Mouse (Mus musculus) liver, postnatal 0 days (tissue): ENCODE results near the gene Ipo13.

Experiments
- CTCF ChIP-seq: sonication (generic); IDR thresholded peaks from 2 replicates; pipeline ENCODE4 v1.5.1; 2016; ENCODE audit warnings: antibody characterized with exemption, low read depth
- EP300 ChIP-seq: IDR thresholded peaks from 2 replicates; pipeline ENCODE4 v1.6.1; 2016; ENCODE audit warnings: antibody characterized with exemption, low read depth, mild to moderate bottlenecking

DNA sequence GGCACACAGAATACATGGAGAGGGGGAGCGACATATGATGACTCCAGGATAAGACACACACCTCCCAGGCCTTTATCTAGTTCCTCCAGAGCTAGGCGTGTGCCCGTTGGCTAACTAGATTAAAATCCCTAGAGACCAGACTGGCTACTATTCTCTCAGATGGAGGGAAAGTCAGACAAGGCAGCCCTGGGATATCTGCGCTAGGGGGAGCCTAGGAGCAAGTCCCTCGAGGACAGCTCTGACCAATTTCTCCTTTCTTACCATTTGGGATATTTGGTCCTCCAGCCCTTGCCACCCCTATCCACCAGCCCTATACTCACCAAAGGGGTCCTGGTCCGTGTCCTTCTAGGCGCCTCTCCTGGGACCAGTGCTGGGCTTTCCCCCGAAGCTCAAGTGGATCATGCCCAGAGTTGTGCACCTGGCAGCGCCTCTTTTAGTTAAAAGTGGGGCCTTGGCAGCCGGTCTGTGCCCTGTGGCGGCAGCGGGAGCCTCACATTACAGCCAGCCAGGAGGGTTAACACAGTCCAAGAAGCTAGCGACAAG lies 14.0 kb upstream of the Ipo13 start:
- TF ChIP-seq EP300 (peak; percentile 93), CTCF (peak; percentile 72)
